Mouse (Mus musculus) Patski (cell line): Measurements from ENCODE around the gene Tuba1c. TPM values are rescaled to one million over a fixed set of nuclear protein-coding genes. Genes with fewer than 3 reads are reported as not detected.

Experiments
- ATAC-seq: fragments of 100-300 bp; one replicate; pipeline ENCODE4 v1.8.0; 2021
- CTCF ChIA-PET: fragments of 350-600 bp; sonication (Branson Sonifier 250); formaldehyde crosslinking; loops from one replicate; lab custom pipeline; 2022; ENCODE audit warnings: inconsistent platforms; lab: Charles Lee
- POLR2A ChIA-PET: fragments of 350-600 bp; sonication (Branson Sonifier 250); formaldehyde crosslinking; loops from one replicate; lab custom pipeline; 2022; ENCODE audit warnings: antibody characterized with exemption, inconsistent platforms; lab: Charles Lee
- DNase-seq: peaks from one replicate; pipeline ENCODE4 v3.0.0-alpha.2; 2011; ENCODE audit warnings: low read depth, low spot score
- H3K27me3 ChIP-seq: fragments of 371-371 bp; one replicate; pipeline ENCODE4 v1.5.1; 2021
- CTCF ChIP-seq: fragments of 100-300 bp; IDR thresholded peaks from one replicate; pipeline ENCODE4 v1.5.1; 2021
- in situ Hi-C: fragments of 300-500 bp; cut with MboI; formaldehyde crosslinking; loops from 3 replicates; pipeline ENCODE4 v1.11.1; 2018; ENCODE audit warnings: low pct_unique_long_range_greater_than_20kb, mixed read lengths
- polyA plus RNA-seq: library from polyadenylated mRNA; unstranded; gene quantifications from one replicate; pipeline ENCODE4 v1.2.3, GENCODE M21; 2021

Tuba1c gene
- polyA plus RNA-seq, 1 experiment from 2014 or later: 210 TPM

GRCm38 (mm10) chr15:98994957-98995520, 34.7 kb upstream of the Tuba1c start:
- TF ChIP-seq CTCF: no peak
- DNase-seq: no peak
- ATAC-seq: no peak
- in situ Hi-C loops: loop anchor here (5.0 kb wide), 2 partner anchors 53 to 113 kb away; no protein-coding TSS in a partner anchor
- ChIA-PET POLR2A (interaction anchor here (0.6 to 6.0 kb wide), 5 partner anchors 24 to 104 kb away, joined by 4 to 38 read pairs (median 5); partner anchors contain the start of genes Gm49450, Tuba1a and Tuba1b), CTCF (interaction anchor here (1.0 to 3.7 kb wide), 10 partner anchors 10 to 116 kb away, joined by 3 to 36 read pairs (median 18); partner anchors contain the start of genes Gm49450, Tuba1a and Tuba1b)
- no peaks in the 10 kb centered on the region for H3K27me3 ChIP-seq

GRCm38 (mm10) chr15:98996840-98997239, 32.9 kb upstream of the Tuba1c start:
- DNase-seq (no peak), ATAC-seq (no peak)
- in situ Hi-C loops: loop anchor here (5.0 kb wide), 1 partner anchor 115 kb away; no protein-coding TSS in a partner anchor
- no peaks in the 10 kb centered on the region for H3K27me3 ChIP-seq
- ChIA-PET CTCF (interaction anchor here (1.0 to 1.8 kb wide), 5 partner anchors 28 to 105 kb away, joined by 3 to 11 read pairs (median 5); no protein-coding TSS in a partner anchor), POLR2A (interaction anchor here (1.0 kb wide), 1 partner anchor 44 kb away, joined by 3 read pairs; no protein-coding TSS in a partner anchor)
- TF ChIP-seq CTCF: no peak

- DNase-seq (no peak), ATAC-seq (no peak)
- no peaks in the 10 kb centered on the region for H3K27me3 ChIP-seq
- no peak for TF ChIP-seq CTCF
- ChIA-PET POLR2A (no interaction called here), CTCF (interaction anchor here (1.1 to 1.8 kb wide), 8 partner anchors 27 to 117 kb away, joined by 3 to 11 read pairs (median 4); partner anchors contain the start of gene Tuba1b)
- in situ Hi-C loops: loop anchor here (5.0 kb wide), 1 partner anchor 116 kb away; no protein-coding TSS in a partner anchor
Measured at GRCm38 (mm10) chr15:98997938-98998774, 31.5 kb upstream of the Tuba1c start.

- ATAC-seq (no peak), DNase-seq (no peak)
- CTCF ChIA-PET: interaction anchor here (0.8 to 1.8 kb wide), 5 partner anchors 26 to 121 kb away, joined by 3 to 4 read pairs (median 3); partner anchors contain the start of gene Tuba1b
- in situ Hi-C loops: loop anchor here (5.0 kb wide), 1 partner anchor 116 kb away; no protein-coding TSS in a partner anchor
- TF ChIP-seq CTCF: no peak
- POLR2A ChIA-PET: no interaction called here
- no peaks in the 10 kb centered on the region for H3K27me3 ChIP-seq
Measured at GRCm38 (mm10) chr15:98998775-98999157, 30.9 kb upstream of the Tuba1c start.

- ATAC-seq: no peak
- TF ChIP-seq CTCF: peak; percentile 81
- DNase-seq: no peak
- POLR2A ChIA-PET: no interaction called here
- CTCF ChIA-PET: interaction anchor here (0.8 to 2.3 kb wide), 17 partner anchors 9 to 198 kb away, joined by 3 to 10 read pairs (median 4); partner anchors contain the start of genes Dnajc22 and Tuba1c
- in situ Hi-C loops: loop anchor here (5.0 kb wide), 1 partner anchor 97 kb away; no protein-coding TSS in a partner anchor
- no peaks in the 10 kb centered on the region for H3K27me3 ChIP-seq
Measured at GRCm38 (mm10) chr15:99000535-99001283, 29.0 kb upstream of the Tuba1c start.

- no peak for TF ChIP-seq CTCF
- ChIA-PET CTCF (interaction anchor here (0.9 to 2.3 kb wide), 13 partner anchors 8 to 122 kb away, joined by 3 to 10 read pairs (median 4); partner anchors contain the start of genes Dnajc22 and Tuba1c), POLR2A (no interaction called here)
- in situ Hi-C loops: loop anchor here (5.0 kb wide), 1 partner anchor 96 kb away; no protein-coding TSS in a partner anchor
- DNase-seq: no peak
- no peak for ATAC-seq
- H3K27me3 ChIP-seq: no peaks in the 10 kb centered on the region
Measured at GRCm38 (mm10) chr15:99001451-99001931, 28.2 kb upstream of the Tuba1c start.

GRCm38 (mm10) chr15:99003600-99003999, 26.1 kb upstream of the Tuba1c start:
- in situ Hi-C loops: loop anchor here (5.0 kb wide), 1 partner anchor 94 kb away; no protein-coding TSS in a partner anchor
- POLR2A ChIA-PET: no interaction called here
- CTCF ChIA-PET: interaction anchor here (0.9 to 1.4 kb wide), 2 partner anchors 10 to 27 kb away, joined by 3 to 5 read pairs; no protein-coding TSS in a partner anchor
- no peak for ATAC-seq
- H3K27me3 ChIP-seq: no peaks in the 10 kb centered on the region
- DNase-seq: no peak
- peak; percentile 53 for TF ChIP-seq CTCF

GRCm38 (mm10) chr15:99008801-99009241, 20.9 kb upstream of the Tuba1c start:
- in situ Hi-C loops: no loop called here
- ATAC-seq (no peak), DNase-seq (no peak)
- H3K27me3 ChIP-seq: no peaks in the 10 kb centered on the region
- no peak for TF ChIP-seq CTCF
- CTCF ChIA-PET: interaction anchor here (1.3 to 6.2 kb wide), 6 partner anchors 8 to 130 kb away, joined by 3 to 24 read pairs (median 8); no protein-coding TSS in a partner anchor
- POLR2A ChIA-PET: interaction anchor here (0.6 to 0.9 kb wide), 2 partner anchors 56 to 67 kb away, joined by 3 read pairs; no protein-coding TSS in a partner anchor

GRCm38 (mm10) chr15:99010896-99011295, 18.8 kb upstream of the Tuba1c start:
- ATAC-seq (no peak), DNase-seq (no peak)
- POLR2A ChIA-PET: no interaction called here
- TF ChIP-seq CTCF: no peak
- no peaks in the 10 kb centered on the region for H3K27me3 ChIP-seq
- in situ Hi-C loops: no loop called here
- CTCF ChIA-PET: interaction anchor here (6.2 kb wide), 1 partner anchor 14 kb away, joined by 24 read pairs; no protein-coding TSS in a partner anchor
